Mouse (Mus musculus): ENCODE measurements at regions not wholly inside any gene's neighbourhood (a gene's known extent, or its start where the extent isn't known, plus 50 kb on each side); places are given as distances from the start of the nearest gene placed in this dataset.

- TF ChIP-seq CTCF (IDR thresholded peaks at IDR 0.05; ENCODE audit: low read depth) (no peak), EP300 (IDR thresholded peaks at IDR 0.05; ENCODE audit: low read depth) (no peak)
These were observed 394.9 kb downstream of the Zpld1 start for GRCm38 (mm10) chr16:54902911-54903310.
